Mouse (Mus musculus): ENCODE results near the gene Tbx1.
A peak's percentile ranks its signal among the peaks of the same experiment; 100 is the strongest.

Gene Tbx1

GRCm38 (mm10) chr16:18622916-18623750, 32.7 kb upstream of the Tbx1 start:
- no peak for DNase-seq (ENCODE audit: low spot score)

DNA sequence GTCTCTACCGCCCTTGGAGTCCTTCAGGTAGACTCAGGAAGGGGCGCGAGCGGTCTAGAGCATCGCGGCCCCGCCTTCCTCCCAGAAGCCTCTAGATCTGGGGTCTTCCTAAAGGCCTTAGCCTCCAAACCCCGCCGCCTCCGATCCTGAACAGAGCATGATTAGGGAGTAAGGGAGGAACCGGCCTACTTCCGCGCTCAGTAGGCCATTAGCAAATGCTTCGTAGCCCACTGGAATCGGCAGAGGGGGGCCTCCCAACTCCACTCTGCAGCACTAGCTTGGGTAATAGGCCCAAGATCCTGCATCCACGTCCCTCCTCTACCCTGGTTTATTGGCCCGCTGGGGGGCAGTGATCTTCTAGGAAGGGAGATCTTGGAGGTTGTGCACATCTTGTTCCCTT, 31.5 kb upstream of the Tbx1 start, which contains the start of gene Gp1bb:
Gene Gp1bb, minus strand, starts transcription at position 385 of the 400 bp plus-strand sequence.
- no peak for DNase-seq (ENCODE audit: low spot score)

GRCm38 (mm10) chr16:18621362-18622001, 31.0 kb upstream of the Tbx1 start:
- no peak for DNase-seq (ENCODE audit: low spot score)

- DNase-seq (ENCODE audit: low spot score) = no peak
Measured at GRCm38 (mm10) chr16:18620601-18621361, 30.3 kb upstream of the Tbx1 start.

DNA sequence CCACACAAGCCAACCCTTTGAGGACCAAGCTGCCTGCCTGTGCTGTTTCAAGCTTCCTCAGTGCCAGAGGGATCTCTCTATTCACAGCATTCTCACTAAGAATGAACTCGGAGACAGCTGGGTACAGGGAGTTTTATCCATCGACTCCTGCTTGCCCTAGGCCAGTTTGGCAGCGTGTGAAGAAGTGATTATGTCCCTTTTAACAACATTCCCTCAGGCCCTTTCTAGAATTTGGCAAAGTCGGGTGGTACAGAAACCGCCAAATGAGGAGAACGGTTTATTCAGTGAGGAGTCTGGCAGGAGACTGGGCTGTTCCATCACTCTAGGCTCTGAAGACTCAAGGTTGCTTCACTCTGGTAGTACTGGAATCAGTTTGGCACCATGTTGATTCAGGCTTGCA, 29.7 kb upstream of the Tbx1 start:
- DNase-seq (ENCODE audit: low spot score) = no peak

GRCm38 (mm10) chr16:18619110-18619509, 28.6 kb upstream of the Tbx1 start:
- DNase-seq (ENCODE audit: low spot score) = no peak

- DNase-seq (ENCODE audit: low spot score) = no peak
Measured at GRCm38 (mm10) chr16:18618297-18618696, 27.8 kb upstream of the Tbx1 start.

- DNase-seq (ENCODE audit: low spot score) = peak; percentile 88
Measured at GRCm38 (mm10) chr16:18617370-18618065, 27.0 kb upstream of the Tbx1 start.

DNA sequence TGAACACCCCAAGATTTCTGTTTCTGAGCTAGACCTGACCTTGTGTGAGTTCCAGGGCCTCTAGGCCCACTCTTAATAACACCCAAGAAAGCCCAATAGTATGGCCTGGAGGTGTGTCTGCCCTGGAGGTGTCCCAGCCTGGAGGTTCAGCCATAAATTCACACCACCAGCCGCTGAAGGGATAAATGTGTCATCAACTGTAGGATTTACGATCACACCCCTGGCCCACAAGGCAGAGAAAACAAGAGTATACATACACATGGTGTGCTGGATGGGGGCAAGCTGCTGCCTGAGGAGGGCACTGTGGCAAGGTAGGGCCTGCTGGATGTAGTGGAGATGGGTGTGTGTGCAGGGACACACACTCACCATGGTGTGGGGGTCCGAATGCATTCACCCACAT, 22.8 kb upstream of the Tbx1 start:
- DNase-seq (ENCODE audit: low spot score) = no peak

DNA sequence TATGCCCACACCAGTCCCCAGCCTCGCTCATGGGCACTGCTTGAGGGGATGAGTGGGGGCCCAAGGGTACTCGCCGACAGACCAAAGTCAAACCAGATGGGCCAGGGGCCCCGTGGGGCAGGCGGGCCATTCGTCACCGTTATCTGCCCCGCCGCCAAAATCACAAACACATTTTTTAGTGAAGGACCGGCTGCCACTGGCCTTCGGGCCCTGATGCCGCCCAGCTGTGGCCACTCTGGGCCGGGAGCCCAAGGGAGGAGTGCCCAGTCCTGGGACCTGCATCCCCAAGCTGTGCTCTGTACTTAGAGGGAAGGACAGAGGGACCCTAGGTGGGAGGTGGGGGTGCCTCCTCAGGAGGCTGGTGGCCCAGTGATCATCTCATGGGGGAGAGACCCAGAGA, 21.3 kb upstream of the Tbx1 start:
- DNase-seq (ENCODE audit: low spot score) = no peak

- no peak for DNase-seq (ENCODE audit: low spot score)
Measured at GRCm38 (mm10) chr16:18609099-18609498, 18.6 kb upstream of the Tbx1 start.

DNA sequence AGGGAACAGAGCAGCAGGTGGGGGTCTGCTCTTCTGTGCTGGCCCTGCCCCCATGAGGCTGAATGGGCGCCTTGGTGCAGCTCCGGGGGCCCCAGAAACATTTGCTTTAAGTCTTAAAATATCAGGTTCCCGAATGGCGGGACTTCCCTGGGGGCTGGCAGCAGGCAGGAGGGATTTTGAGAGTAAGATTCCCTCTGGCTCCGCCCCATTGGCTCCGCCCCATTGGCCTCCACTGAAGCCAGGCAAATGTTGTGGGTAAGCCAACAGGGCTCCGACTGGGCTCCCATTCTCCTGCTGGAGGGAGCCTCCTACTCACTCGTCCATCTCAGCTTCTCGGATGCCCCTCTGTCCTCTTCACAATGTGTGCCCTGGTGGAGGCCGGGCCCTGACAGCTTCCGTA, 17.8 kb upstream of the Tbx1 start:
- no peak for DNase-seq (ENCODE audit: low spot score)

- no peak for DNase-seq (ENCODE audit: low spot score)
Measured at GRCm38 (mm10) chr16:18605705-18606104, 15.2 kb upstream of the Tbx1 start.

GRCm38 (mm10) chr16:18604267-18604701, 13.8 kb upstream of the Tbx1 start:
- DNase-seq (ENCODE audit: low spot score) = no peak

- no peak for DNase-seq (ENCODE audit: low spot score)
Measured at GRCm38 (mm10) chr16:18601447-18601846, 11.0 kb upstream of the Tbx1 start.

DNA sequence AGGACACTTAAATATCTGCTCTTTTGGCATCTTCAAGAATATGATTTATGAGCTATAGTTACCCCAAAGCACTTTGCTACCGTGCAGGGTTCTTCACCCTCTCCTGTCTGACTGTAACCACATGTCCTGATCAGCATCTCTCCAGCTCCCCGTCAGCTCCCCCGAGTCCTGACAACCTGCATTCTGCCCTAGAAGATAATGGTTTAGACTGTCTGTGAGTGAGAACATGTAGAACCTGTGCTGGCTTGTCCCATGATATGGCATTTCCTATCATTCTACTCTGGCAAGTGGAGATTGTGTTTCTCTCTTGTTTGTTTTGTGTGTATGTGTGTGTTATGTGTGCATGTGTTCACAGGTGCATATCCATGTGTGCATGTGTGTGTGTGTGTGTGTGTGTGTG, 7.5 kb upstream of the Tbx1 start:
- no peak for DNase-seq (ENCODE audit: low spot score)

DNA sequence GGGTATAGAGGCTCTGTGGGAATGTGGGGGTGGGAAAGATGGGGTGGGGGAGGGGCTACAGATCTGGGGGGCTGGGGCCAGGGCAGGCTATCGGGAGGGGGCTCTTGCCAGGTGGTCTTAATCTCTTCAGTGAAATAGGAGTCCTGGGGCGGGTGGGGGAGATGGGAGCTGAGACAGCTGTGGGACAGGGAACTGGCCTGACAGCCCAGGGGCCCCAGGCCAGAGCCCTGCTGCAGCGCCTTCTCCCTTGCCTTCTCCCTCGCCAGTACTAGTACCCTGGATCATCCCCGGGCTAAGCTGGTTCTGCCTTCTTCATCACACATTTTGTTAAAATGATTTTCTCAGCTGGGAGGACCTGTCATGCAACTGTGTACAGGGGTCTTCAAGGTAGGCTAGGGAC, 5.8 kb upstream of the Tbx1 start:
- DNase-seq (ENCODE audit: low spot score) = no peak

GRCm38 (mm10) chr16:18593930-18594329, 3.5 kb upstream of the Tbx1 start:
- no peak for DNase-seq (ENCODE audit: low spot score)

- DNase-seq (ENCODE audit: low spot score) = no peak
Measured at GRCm38 (mm10) chr16:18591047-18592018, 862 bp upstream of the Tbx1 start.

DNA sequence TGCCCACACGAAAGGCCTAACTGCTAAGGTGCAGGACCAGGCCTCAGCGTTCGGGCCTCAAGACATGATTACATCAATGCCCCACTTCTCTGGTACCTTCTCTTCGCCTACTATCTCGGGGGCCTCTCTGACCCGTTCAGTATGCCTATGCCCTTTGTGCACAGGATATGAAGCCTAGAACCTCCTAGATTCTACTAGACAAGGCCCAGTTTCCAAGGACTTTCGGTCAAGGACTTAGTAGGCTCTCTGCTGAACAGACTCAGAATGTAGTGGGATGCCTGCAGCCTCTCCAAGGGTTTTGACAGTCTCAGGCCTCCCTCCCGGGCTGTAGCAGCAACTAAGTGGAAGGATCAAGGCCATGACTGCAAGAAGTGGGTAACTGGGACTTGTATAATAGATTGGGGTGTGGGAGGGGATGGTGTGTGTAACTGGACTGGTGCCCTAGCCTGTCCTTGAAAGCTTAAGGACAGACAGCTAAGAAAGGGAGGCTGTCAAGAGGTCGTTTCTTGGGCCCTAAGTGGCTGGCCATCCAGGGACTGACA, 1.3 kb downstream of the Tbx1 start:
- no peak for DNase-seq (ENCODE audit: low spot score)

GRCm38 (mm10) chr16:18588738-18589055, 1.8 kb downstream of the Tbx1 start:
- DNase-seq (ENCODE audit: low spot score) = no peak
